Mouse (Mus musculus): Measurements from ENCODE around the gene Grik5.

GRCm38 (mm10) chr7:24968463-24968862, 103.7 kb downstream of the Grik5 start:
- no peak for TF ChIP-seq CTCF (IDR thresholded peaks at IDR 0.05; ENCODE audit: low read depth, low read length)
- no peak for TF ChIP-seq EP300 (IDR thresholded peaks at IDR 0.05; ENCODE audit: insufficient read depth, low read depth, low read length)
- TF ChIP-seq POLR2A (IDR thresholded peaks at IDR 0.05; ENCODE audit: insufficient read depth, low read length): no peak
